Mouse (Mus musculus): ENCODE results near the gene Rbm20.

GRCm38 (mm10) chr19:53789571-53789970 is 112.5 kb downstream of the Rbm20 start:
- TF ChIP-seq POLR2A (IDR thresholded peaks at IDR 0.05; ENCODE audit: control insufficient read depth in 1 of 2, insufficient read depth in 1 of 2, low read depth in 1 of 2, low read length in 2 of 2, poor library complexity in 1 of 2) (no peak), MYC (IDR thresholded peaks at IDR 0.05; ENCODE audit: low read depth, low read length) (no peak), TCF12 (IDR thresholded peaks at IDR 0.05; ENCODE audit: low read depth, low read length) (no peak), CTCF (IDR thresholded peaks at IDR 0.05 in 2 of 3, conservative IDR thresholded peaks at IDR 0.05 in 1 of 3; ENCODE audit: control insufficient read depth in 1 of 3, insufficient read depth in 1 of 3, low read depth in 2 of 3, low read length in 3 of 3, poor library complexity in 1 of 3, severe bottlenecking in 1 of 3) (no peak), GABPA (IDR thresholded peaks at IDR 0.05; ENCODE audit: low read depth, low read length) (no peak), MEF2A (IDR thresholded peaks at IDR 0.05; ENCODE audit: extremely low read depth, insufficient replicate concordance, low read depth, low read length, poor library complexity, severe bottlenecking) (no peak), TAL1 (IDR thresholded peaks at IDR 0.05; ENCODE audit: low read length) (no peak), USF1 (IDR thresholded peaks at IDR 0.05; ENCODE audit: low read depth, low read length) (no peak), CHD2 (IDR thresholded peaks at IDR 0.05; ENCODE audit: low read length) (no peak), HCFC1 (IDR thresholded peaks at IDR 0.05; ENCODE audit: low read depth, low read length) (no peak), RCOR1 (IDR thresholded peaks at IDR 0.05; ENCODE audit: low read depth, low read length) (no peak), POLR2AphosphoS2 (IDR thresholded peaks at IDR 0.05; ENCODE audit: low read length) (no peak), MAZ (IDR thresholded peaks at IDR 0.05; ENCODE audit: low read depth, low read length) (no peak), UBTF (IDR thresholded peaks at IDR 0.05; ENCODE audit: borderline replicate concordance, insufficient read depth, low read depth, low read length) (no peak)

Measured in MEL (cell line).